Mouse (Mus musculus) heart, embryonic 13.5 days (tissue): ENCODE data around the gene March1. TPM values are rescaled to one million over a fixed set of nuclear protein-coding genes. Genes with fewer than 3 reads are reported as not detected.

Experiments used
- ATAC-seq: fragments of 200-750 bp; cut with Nextera tagmentation; 2 replicates; pipeline ENCODE4 v1.8.0; 2017; ENCODE audit warnings: moderate TSS enrichment; ENCODE audit not compliant: insufficient number of reproducible peaks, low FRiP score, low TSS enrichment; ENCODE audit errors: extremely low read depth
- H3K27ac ChIP-seq: fragments of 300-500 bp; sonication (generic); replicated peaks from 2 replicates; pipeline ENCODE4 v1.5.1; 2015; ENCODE audit warnings: moderate library complexity, mild to moderate bottlenecking, inconsistent platforms
- H3K27me3 ChIP-seq: fragments of 300-500 bp; sonication (generic); replicated peaks from 2 replicates; pipeline ENCODE4 v1.6.1; 2015; ENCODE audit warnings: mild to moderate bottlenecking, inconsistent platforms
- H3K36me3 ChIP-seq: fragments of 300-500 bp; sonication (generic); 2 replicates; pipeline ENCODE4 v1.6.1; 2015; ENCODE audit warnings: mild to moderate bottlenecking, inconsistent platforms
- H3K4me1 ChIP-seq: fragments of 300-500 bp; sonication (generic); 2 replicates; pipeline ENCODE4 v1.6.1; 2015; ENCODE audit warnings: inconsistent platforms
- H3K4me2 ChIP-seq: fragments of 300-500 bp; sonication (generic); 2 replicates; pipeline ENCODE4 v1.6.1; 2015; ENCODE audit warnings: inconsistent platforms, mild to moderate bottlenecking, moderate library complexity
- H3K4me3 ChIP-seq: fragments of 300-500 bp; sonication (generic); 2 replicates; pipeline ENCODE4 v1.5.1; 2015; ENCODE audit warnings: moderate library complexity, mild to moderate bottlenecking, inconsistent platforms
- H3K9ac ChIP-seq: fragments of 300-500 bp; sonication (generic); 2 replicates; pipeline ENCODE4 v1.6.1; 2015; ENCODE audit warnings: inconsistent platforms, mild to moderate bottlenecking, moderate library complexity
- H3K9me3 ChIP-seq: fragments of 300-500 bp; sonication (generic); 2 replicates; pipeline ENCODE4 v1.6.1; 2016; ENCODE audit warnings: inconsistent platforms
- WGBS: fragments of 180-500 bp; shearing (Covaris S2); methylation state at CpG from one replicate; pipeline ENCODE4 v1.1.7; 2015; ENCODE audit warnings: mixed read lengths; 5-methylcytosine and 5-hydroxymethylcytosine counted together
- polyA plus RNA-seq: library from polyadenylated mRNA; unstranded; fragments of >200 nt; fragmentation: Nextera tagmentation; extraction: Ambion mirVana; gene quantifications from 2 replicates; pipeline ENCODE4 v1.2.1, GENCODE M21; 2015

Gene March1
- polyA plus RNA-seq, 1 experiment from 2014 or later, result 0.60 TPM

DNA sequence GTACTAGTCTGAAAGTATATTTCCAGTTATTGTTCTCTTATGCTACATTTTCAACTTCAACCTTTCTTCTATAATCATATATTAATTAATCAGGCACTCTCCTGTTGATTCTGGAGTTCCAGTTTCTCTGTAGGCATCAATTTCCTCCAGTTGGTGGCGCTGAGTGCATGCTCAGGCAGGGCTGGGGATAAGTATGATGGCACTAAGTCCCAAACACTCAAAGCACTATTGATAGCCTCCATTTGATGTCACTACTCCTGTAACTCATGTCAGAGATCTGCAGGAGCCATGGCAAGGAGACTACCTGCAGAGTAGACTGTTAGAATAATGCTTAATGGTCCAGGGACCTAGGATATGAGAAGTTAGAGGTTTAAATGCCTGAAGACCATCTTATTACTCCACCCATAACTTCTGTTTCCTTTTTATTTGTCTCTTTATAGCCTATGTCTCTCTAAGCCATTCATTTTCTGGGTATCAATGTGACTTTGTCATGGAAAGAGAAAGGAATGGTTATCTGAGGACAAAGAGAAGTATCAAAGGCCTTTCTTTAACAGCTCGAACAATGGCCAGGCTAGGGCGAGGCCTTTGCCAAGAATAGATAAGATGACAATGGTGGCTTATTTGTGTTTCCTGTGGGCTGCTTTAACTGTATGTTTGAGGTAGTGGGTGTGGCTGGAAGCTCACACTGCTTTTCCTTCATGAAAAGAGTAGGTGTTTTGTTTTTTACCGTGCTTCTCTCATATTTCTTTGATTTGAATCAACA lies 705.5 kb downstream of the March1 start:
- no peak overlapping the region for H3K4me2 ChIP-seq
- 43% methylated on average over 4 of the region's 4 CpGs for WGBS

GRCm38 (mm10) chr8:66326396-66326795 lies 708.7 kb downstream of the March1 start:
- Histone ChIP-seq H3K27me3 (no peaks in the 10 kb centered on the region), H3K9me3 (no peaks in the 10 kb centered on the region), H3K4me1 (no peaks in the 10 kb centered on the region), H3K9ac (no peak overlapping the region), H3K4me3 (no peak overlapping the region), H3K27ac (no peak overlapping the region), H3K36me3 (no peaks in the 10 kb centered on the region), H3K4me2 (no peak overlapping the region)
- ATAC-seq, result no peak

More for the DNA sequence above, 705.5 kb downstream of the March1 start:
- no peak for ATAC-seq
- H3K36me3 ChIP-seq, result no peaks in the 10 kb centered on the region
- H3K27ac ChIP-seq, result no peak overlapping the region
- no peaks in the 10 kb centered on the region for H3K27me3 ChIP-seq
- no peak overlapping the region for H3K9ac ChIP-seq
- H3K4me1 ChIP-seq, result no peaks in the 10 kb centered on the region
- H3K4me3 ChIP-seq, result no peak overlapping the region
- H3K9me3 ChIP-seq, result no peaks in the 10 kb centered on the region

DNA sequence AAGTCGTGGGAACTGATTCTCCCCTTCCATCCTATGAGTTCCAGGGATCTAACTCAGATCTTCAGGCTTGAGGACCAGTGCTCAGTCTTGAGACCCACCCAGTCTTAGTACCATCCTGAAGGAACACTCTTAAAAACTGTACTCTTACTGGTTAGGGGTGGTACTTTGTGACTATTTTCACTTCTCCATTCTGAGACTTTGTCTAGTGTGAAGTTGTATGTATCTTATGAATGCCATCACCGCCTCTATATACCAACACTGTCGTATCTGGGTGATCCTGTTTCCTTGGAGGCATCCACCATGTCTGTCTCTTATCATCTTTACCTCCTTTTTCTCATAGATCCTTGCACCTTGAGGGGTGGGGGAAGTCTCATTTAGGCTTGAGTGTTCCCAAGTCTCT lies 714.5 kb downstream of the March1 start:
- no peaks in the 10 kb centered on the region for H3K4me1 ChIP-seq
- no peaks in the 10 kb centered on the region for H3K36me3 ChIP-seq
- H3K27ac ChIP-seq, result no peak overlapping the region
- H3K9ac ChIP-seq, result no peak overlapping the region
- no peaks in the 10 kb centered on the region for H3K9me3 ChIP-seq
- no peak for ATAC-seq
- no peaks in the 10 kb centered on the region for H3K27me3 ChIP-seq
- H3K4me3 ChIP-seq, result no peak overlapping the region
- H3K4me2 ChIP-seq, result no peak overlapping the region
- WGBS, result 82% methylated on average over 3 of the region's 3 CpGs

DNA sequence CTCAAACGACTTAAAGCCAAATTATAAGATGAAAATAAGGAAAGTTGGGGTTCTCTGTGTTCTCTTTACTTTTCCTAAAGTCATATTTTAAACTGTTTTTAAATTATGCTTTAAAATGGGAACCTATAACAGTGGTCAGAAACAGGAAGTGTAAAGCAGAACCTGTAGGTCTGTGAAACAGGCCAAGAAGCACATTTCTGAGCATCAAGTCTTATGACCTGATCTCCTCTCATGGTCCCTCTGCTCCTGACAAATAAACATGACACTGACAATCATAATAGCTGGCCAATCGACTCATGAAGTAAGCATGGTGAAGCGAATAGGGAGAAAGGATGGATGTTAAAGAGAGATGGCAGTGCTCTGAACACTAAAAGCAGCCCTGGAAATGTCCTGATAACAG lies 716.6 kb downstream of the March1 start:
- no peak overlapping the region for H3K4me2 ChIP-seq
- no peaks in the 10 kb centered on the region for H3K36me3 ChIP-seq
- no peaks in the 10 kb centered on the region for H3K9me3 ChIP-seq
- ATAC-seq, result no peak
- no peaks in the 10 kb centered on the region for H3K4me1 ChIP-seq
- no peaks in the 10 kb centered on the region for H3K27me3 ChIP-seq
- 68% methylated on average over 3 of the region's 3 CpGs for WGBS
- no peak overlapping the region for H3K4me3 ChIP-seq
- no peak overlapping the region for H3K9ac ChIP-seq
- H3K27ac ChIP-seq, result no peak overlapping the region

DNA sequence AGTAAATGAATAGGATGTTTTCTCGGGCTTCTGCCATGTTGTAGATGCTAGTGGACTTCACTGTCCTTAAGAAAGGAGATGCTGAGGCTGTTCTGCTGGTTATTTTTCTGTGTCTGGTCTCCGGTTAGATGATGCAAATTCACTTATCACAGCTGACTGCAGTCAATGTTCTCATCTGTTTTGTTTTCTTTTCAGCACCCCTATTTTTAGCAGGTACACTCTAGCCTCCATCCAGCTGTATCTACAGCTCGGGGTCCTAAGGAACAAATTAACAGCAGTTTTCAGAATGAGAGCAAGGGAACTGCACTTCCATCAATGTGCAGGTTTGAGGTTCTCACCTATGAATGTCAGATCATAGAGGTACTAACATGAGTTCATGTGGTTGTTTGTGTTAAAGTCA lies 721.9 kb downstream of the March1 start:
- WGBS, result 40% methylated on average over 3 of the region's 3 CpGs
- 0 out of 2 replicates have a peak, but pooled peaks cover 3% of the 10 kb centered on the region for H3K4me1 ChIP-seq
- H3K4me3 ChIP-seq, result no peak overlapping the region
- no peaks in the 10 kb centered on the region for H3K27me3 ChIP-seq
- H3K4me2 ChIP-seq, result no peak overlapping the region
- no peak overlapping the region for H3K9ac ChIP-seq
- H3K9me3 ChIP-seq, result no peaks in the 10 kb centered on the region
- H3K27ac ChIP-seq, result no peak overlapping the region
- ATAC-seq, result no peak
- no peaks in the 10 kb centered on the region for H3K36me3 ChIP-seq

- H3K4me2 ChIP-seq, result no peak overlapping the region
- H3K27me3 ChIP-seq, result no peaks in the 10 kb centered on the region
- no peaks in the 10 kb centered on the region for H3K36me3 ChIP-seq
- H3K4me3 ChIP-seq, result no peak overlapping the region
- no peak overlapping the region for H3K9ac ChIP-seq
- 79% methylated on average over 1 of the region's 1 CpGs for WGBS
- H3K27ac ChIP-seq, result no peak overlapping the region
- no peaks in the 10 kb centered on the region for H3K9me3 ChIP-seq
- ATAC-seq, result no peak
- H3K4me1 ChIP-seq, result 0 out of 2 replicates have a peak, but pooled peaks cover 3% of the 10 kb centered on the region
These were observed 725.2 kb downstream of the March1 start for GRCm38 (mm10) chr8:66342928-66343327.

DNA sequence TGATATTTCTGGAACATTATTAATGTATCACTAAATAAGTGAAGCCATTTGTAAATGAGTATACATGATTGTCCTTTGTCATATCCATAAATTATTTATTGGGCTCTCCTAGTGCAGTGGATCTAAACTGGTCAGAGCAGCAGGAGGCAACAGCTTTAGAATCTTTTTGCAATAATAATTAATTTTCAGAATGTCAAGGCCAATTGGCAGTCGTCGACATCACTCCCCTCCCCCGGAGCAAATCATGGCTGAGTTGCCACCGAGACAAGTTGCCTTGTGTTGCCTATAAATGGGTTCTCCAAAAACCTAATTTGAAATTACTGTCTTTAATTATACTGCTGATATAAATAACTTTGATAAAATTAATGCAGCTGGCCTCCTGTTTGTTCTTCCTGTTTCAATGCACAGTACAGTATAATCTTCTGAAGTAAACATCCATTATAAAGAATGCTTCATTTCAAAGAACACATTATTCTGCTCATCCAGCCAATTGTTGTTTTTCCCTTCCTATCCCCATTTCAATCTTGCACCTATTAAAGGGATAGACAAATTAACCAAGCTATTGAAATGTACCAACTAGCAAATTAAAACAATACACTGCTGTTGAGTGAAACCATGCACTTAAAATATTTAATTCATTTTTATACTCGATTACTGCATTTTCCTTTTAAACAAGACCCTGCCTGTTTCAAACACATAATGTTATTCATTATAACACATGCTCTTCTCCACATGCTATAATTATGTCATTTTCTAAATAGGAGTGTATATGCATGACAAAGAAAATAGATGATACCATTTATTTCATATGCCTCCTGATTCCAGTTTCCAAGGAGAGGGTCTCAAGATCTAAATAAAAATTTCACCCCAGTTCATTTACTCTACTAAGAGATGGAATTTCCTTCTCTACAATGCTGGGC lies 745.4 kb downstream of the March1 start:
- Histone ChIP-seq H3K4me3 (no peak overlapping the region), H3K36me3 (no peaks in the 10 kb centered on the region), H3K9me3 (no peaks in the 10 kb centered on the region), H3K27me3 (no peaks in the 10 kb centered on the region), H3K9ac (no peak overlapping the region), H3K4me2 (no peak overlapping the region), H3K4me1 (no peaks in the 10 kb centered on the region), H3K27ac (no peak overlapping the region)
- ATAC-seq, result no peak
- 75% methylated on average over 5 of the region's 5 CpGs for WGBS

- no peaks in the 10 kb centered on the region for H3K36me3 ChIP-seq
- no peaks in the 10 kb centered on the region for H3K27me3 ChIP-seq
- H3K4me1 ChIP-seq, result no peaks in the 10 kb centered on the region
- H3K4me2 ChIP-seq, result no peak overlapping the region
- no peak overlapping the region for H3K27ac ChIP-seq
- H3K4me3 ChIP-seq, result no peak overlapping the region
- ATAC-seq, result no peak
- no peak overlapping the region for H3K9ac ChIP-seq
- 0 out of 2 replicates have a peak, but pooled peaks cover 6% of the 10 kb centered on the region for H3K9me3 ChIP-seq
- WGBS, result 68% methylated on average over 4 of the region's 4 CpGs
These were observed 766.1 kb downstream of the March1 start for GRCm38 (mm10) chr8:66383694-66384373.

GRCm38 (mm10) chr8:66386008-66386407 lies 768.3 kb downstream of the March1 start:
- Histone ChIP-seq H3K9me3 (0 out of 2 replicates have a peak, but pooled peaks cover 4% of the 10 kb centered on the region), H3K27me3 (no peaks in the 10 kb centered on the region), H3K4me2 (no peak overlapping the region), H3K9ac (no peak overlapping the region), H3K36me3 (no peaks in the 10 kb centered on the region), H3K4me1 (no peaks in the 10 kb centered on the region), H3K27ac (no peak overlapping the region), H3K4me3 (no peak overlapping the region)
- no peak for ATAC-seq

DNA sequence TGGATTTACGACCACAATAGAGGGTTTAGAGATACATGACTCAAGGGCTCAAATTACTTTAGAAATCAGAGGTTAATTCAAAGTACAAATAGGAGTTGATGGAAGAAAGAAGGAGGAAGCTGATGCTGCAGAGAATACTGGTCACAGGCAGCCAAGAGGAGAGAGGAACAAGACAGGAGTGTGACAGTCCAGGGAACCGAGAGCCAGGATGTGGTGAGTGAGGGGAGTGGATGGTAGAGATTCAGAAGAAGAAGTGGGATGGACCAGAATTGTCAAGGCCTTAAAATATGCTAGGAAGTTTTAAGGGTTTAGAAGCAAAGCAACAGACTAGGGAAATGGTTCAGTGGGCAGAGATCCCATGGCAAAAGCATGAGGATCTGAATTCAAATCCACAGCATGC lies 771.0 kb downstream of the March1 start:
- Histone ChIP-seq H3K27me3 (no peaks in the 10 kb centered on the region), H3K4me1 (no peaks in the 10 kb centered on the region), H3K4me3 (no peak overlapping the region), H3K9me3 (no peaks in the 10 kb centered on the region), H3K27ac (no peak overlapping the region), H3K4me2 (no peak overlapping the region), H3K9ac (no peak overlapping the region), H3K36me3 (no peaks in the 10 kb centered on the region)
- WGBS, result 68% methylated on average over 2 of the region's 2 CpGs
- no peak for ATAC-seq

DNA sequence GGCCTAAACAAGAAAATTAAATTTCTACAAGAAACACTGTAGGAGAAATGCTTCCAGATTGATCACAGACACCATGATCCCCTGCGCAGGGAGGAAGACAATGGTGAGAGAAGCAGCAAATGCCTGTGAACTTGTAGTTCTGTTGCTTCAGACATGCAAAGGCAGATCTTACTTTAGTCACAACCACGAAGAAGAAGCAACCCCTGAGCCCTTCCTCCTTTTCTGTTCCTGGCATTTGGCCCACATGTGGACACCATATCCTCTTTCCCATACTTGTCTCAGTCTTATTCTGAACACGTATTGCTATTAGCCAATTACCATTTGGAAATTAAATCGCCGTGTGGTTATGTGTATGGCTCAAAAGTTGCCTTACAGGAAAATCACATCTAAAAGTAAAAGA lies 773.9 kb downstream of the March1 start:
- H3K9me3 ChIP-seq, result no peaks in the 10 kb centered on the region
- no peaks in the 10 kb centered on the region for H3K36me3 ChIP-seq
- H3K4me3 ChIP-seq, result no peak overlapping the region
- H3K4me2 ChIP-seq, result no peak overlapping the region
- no peaks in the 10 kb centered on the region for H3K27me3 ChIP-seq
- no peak for ATAC-seq
- H3K27ac ChIP-seq, result no peak overlapping the region
- no peaks in the 10 kb centered on the region for H3K4me1 ChIP-seq
- WGBS, result 83% methylated on average over 5 of the region's 5 CpGs
- H3K9ac ChIP-seq, result no peak overlapping the region
